Mouse (Mus musculus) limb, embryonic 15.5 days (tissue): ENCODE data around the gene Exoc8. TPM values are rescaled to one million over a fixed set of nuclear protein-coding genes. Genes with fewer than 3 reads are reported as not detected.

Experiments
- ATAC-seq: fragments of 200-750 bp; cut with Nextera tagmentation; 2 replicates; pipeline ENCODE4 v1.8.0; 2017; ENCODE audit warnings: low read depth, moderate TSS enrichment; ENCODE audit not compliant: insufficient number of reproducible peaks, low FRiP score, low TSS enrichment
- H3K27ac ChIP-seq: fragments of 300-500 bp; sonication (generic); 2 replicates; pipeline ENCODE4 v1.5.1; 2015; ENCODE audit warnings: moderate library complexity, mild to moderate bottlenecking, inconsistent platforms
- H3K27me3 ChIP-seq: fragments of 300-500 bp; sonication (generic); 2 replicates; pipeline ENCODE4 v1.6.1; 2015; ENCODE audit warnings: inconsistent platforms
- H3K36me3 ChIP-seq: fragments of 300-500 bp; sonication (generic); 2 replicates; pipeline ENCODE4 v1.6.1; 2015; ENCODE audit warnings: inconsistent platforms
- H3K4me1 ChIP-seq: fragments of 300-500 bp; sonication (generic); 2 replicates; pipeline ENCODE4 v1.6.1; 2015; ENCODE audit warnings: inconsistent platforms
- H3K4me2 ChIP-seq: fragments of 300-500 bp; sonication (generic); 2 replicates; pipeline ENCODE4 v1.6.1; 2015; ENCODE audit warnings: mild to moderate bottlenecking, inconsistent platforms
- H3K4me3 ChIP-seq: fragments of 300-500 bp; sonication (generic); 2 replicates; pipeline ENCODE4 v1.5.1; 2015; ENCODE audit warnings: mild to moderate bottlenecking, inconsistent platforms
- H3K9ac ChIP-seq: fragments of 300-500 bp; sonication (generic); 2 replicates; pipeline ENCODE4 v1.6.1; 2015; ENCODE audit warnings: inconsistent platforms
- H3K9me3 ChIP-seq: fragments of 300-500 bp; sonication (generic); 2 replicates; pipeline ENCODE4 v1.6.1; 2016; ENCODE audit warnings: inconsistent platforms
- WGBS: fragments of 180-500 bp; shearing (Covaris S2); methylation state at CpG from one replicate; pipeline ENCODE4 v1.1.7; 2015; 5-methylcytosine and 5-hydroxymethylcytosine counted together
- polyA plus RNA-seq: library from polyadenylated mRNA; unstranded; fragments of >200 nt; fragmentation: Nextera tagmentation; extraction: Ambion mirVana; gene quantifications from 2 replicates; pipeline ENCODE4 v1.2.1, GENCODE M21; 2015

Exoc8 gene
- polyA plus RNA-seq, 1 experiment from 2014 or later: 8.1 TPM

DNA sequence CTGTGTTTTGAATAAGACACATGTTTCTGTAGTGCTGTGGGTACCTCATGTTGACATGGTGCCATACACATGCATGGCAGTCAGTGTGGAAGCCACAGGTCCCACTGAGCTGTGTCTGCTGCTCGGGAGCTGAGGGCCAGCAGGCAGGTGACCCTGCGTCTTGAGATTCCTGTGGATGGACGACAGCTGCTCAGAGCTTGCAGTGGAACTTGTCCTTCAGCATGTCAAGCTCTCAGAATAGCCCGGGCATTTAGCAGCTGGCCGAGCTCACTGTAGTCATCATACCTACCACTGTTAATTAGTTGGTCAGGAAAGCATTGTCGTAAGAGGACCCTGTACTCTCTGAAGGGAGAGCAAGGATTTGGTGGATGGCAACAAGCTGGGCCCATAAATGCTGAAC lies 27.8 kb downstream of the Exoc8 start:
- Histone ChIP-seq H3K4me1 (0 out of 2 replicates have a peak, but pooled peaks cover 3% of the 10 kb centered on the region), H3K9me3 (no peaks in the 10 kb centered on the region), H3K27me3 (no peaks in the 10 kb centered on the region), H3K36me3 (peaks cover 44% of the 10 kb centered on the region), H3K27ac (no peak overlapping the region), H3K4me2 (no peak overlapping the region), H3K4me3 (no peak overlapping the region), H3K9ac (no peak overlapping the region)
- ATAC-seq: no peak
- 71% methylated on average over 6 of the region's 6 CpGs for WGBS

DNA sequence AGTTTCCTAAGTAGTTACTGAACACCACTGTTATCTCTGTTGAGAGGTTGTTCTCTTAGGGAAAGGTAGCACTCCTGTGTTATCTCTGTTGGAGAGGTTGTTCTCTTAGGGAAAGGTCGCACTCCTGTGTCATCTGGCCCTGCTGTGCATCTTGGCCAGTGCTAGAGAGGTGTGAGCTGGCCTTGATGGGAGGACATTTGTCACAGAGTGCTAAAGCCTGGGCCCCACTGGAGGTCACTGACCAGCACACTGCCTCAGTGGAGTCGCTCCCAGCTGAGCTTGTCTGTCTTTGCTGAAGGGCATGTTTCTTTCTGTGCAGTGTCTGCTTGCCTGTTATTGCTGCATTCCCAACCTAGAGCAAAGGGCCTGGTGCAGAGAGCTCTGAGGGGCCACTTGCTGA lies 30.4 kb downstream of the Exoc8 start:
- Histone ChIP-seq H3K36me3 (peaks cover 19% of the 10 kb centered on the region), H3K4me1 (peaks cover 9% of the 10 kb centered on the region), H3K9me3 (no peaks in the 10 kb centered on the region), H3K9ac (no peak overlapping the region), H3K27ac (no peak overlapping the region), H3K27me3 (no peaks in the 10 kb centered on the region), H3K4me2 (no peak overlapping the region), H3K4me3 (no peak overlapping the region)
- WGBS: 47% methylated on average over 2 of the region's 2 CpGs
- no peak for ATAC-seq

DNA sequence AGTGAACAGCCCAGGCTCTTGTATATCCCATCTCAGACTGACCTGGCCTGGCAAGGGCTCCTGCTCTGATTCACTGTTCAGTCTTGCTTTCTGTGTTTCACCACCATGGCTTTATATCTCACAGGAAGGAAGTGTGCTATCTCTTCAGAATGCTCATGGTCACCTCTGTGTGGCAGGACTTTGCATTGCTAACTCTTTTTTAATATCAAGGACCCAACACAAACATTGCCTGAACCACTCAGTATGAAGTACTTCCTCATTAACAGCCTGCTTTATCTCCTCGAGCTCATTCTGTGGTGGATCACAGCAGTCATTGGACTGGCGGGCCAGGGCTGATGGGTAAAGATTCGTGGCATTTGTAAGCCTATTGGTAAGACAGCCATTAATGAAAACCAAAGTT lies 30.8 kb downstream of the Exoc8 start:
- H3K9me3 ChIP-seq: no peaks in the 10 kb centered on the region
- H3K4me2 ChIP-seq: no peak overlapping the region
- no peaks in the 10 kb centered on the region for H3K27me3 ChIP-seq
- peaks cover 13% of the 10 kb centered on the region for H3K4me1 ChIP-seq
- no peak overlapping the region for H3K9ac ChIP-seq
- 81% methylated on average over 3 of the region's 3 CpGs for WGBS
- no peak for ATAC-seq
- H3K4me3 ChIP-seq: no peak overlapping the region
- H3K27ac ChIP-seq: no peak overlapping the region
- H3K36me3 ChIP-seq: peaks cover 14% of the 10 kb centered on the region

DNA sequence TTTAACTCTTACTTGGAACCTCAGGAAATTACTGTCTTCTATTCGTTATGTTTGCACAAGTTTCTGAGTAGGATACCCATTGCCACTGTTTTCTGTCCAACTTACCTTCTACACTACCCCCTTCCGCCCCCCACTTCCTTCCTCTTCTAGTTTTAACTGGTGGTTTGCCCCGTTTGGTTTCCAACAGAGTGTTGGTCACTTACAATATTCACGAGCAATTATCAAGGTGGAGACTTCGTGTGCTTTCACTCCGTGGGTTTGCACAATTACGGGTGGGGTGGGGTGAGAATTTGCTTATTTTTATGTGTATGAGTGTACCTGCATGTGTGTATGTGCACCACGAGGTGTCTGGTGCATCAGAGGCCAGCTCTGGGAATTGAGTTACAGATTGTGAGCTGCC lies 33.8 kb downstream of the Exoc8 start:
- Histone ChIP-seq H3K4me1 (peaks cover 15% of the 10 kb centered on the region), H3K27me3 (no peaks in the 10 kb centered on the region), H3K4me3 (peak overlapping the region; percentile 98), H3K9ac (peak overlapping the region; percentile 98), H3K4me2 (peak overlapping the region; percentile 65), H3K9me3 (no peaks in the 10 kb centered on the region), H3K27ac (peak overlapping the region; percentile 95), H3K36me3 (peaks cover 25% of the 10 kb centered on the region)
- WGBS: 8% methylated on average over 8 of the region's 8 CpGs
- ATAC-seq: no peak

DNA sequence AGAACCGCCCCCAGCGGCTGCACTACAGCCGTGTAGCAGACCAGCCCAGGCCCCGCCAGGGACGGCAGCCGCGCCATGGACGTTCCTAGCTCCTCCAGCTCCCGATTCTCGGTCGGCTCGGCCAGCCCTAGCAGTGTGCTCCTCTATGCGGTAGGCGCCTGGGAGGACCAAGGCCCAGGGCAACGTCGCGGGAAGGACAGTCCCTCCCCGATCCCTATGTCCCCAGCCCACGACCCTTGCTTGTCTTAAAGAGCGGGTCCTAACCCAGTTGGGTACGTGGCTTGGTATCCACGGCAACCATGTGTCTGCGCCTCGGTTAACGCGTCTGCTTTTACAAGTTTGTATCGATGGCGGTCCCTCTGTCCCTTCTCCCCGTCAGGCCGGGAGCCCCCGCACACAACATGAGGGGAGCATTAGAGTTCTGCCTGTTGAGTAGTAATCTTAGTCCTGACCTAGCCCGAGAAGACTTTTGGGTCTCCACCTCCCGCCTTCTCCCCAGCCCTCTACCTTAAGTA lies 34.3 kb downstream of the Exoc8 start:
- H3K27ac ChIP-seq: peak overlapping the region; percentile 95
- no peaks in the 10 kb centered on the region for H3K9me3 ChIP-seq
- H3K9ac ChIP-seq: peak overlapping the region; percentile 98
- H3K4me2 ChIP-seq: peak overlapping the region; percentile 65
- H3K4me3 ChIP-seq: peak overlapping the region; percentile 98
- H3K4me1 ChIP-seq: peaks cover 15% of the 10 kb centered on the region
- H3K27me3 ChIP-seq: no peaks in the 10 kb centered on the region
- peaks cover 30% of the 10 kb centered on the region for H3K36me3 ChIP-seq
- peak; percentile 76 for ATAC-seq
- under 1% methylated on average over 33 of the region's 33 CpGs for WGBS

DNA sequence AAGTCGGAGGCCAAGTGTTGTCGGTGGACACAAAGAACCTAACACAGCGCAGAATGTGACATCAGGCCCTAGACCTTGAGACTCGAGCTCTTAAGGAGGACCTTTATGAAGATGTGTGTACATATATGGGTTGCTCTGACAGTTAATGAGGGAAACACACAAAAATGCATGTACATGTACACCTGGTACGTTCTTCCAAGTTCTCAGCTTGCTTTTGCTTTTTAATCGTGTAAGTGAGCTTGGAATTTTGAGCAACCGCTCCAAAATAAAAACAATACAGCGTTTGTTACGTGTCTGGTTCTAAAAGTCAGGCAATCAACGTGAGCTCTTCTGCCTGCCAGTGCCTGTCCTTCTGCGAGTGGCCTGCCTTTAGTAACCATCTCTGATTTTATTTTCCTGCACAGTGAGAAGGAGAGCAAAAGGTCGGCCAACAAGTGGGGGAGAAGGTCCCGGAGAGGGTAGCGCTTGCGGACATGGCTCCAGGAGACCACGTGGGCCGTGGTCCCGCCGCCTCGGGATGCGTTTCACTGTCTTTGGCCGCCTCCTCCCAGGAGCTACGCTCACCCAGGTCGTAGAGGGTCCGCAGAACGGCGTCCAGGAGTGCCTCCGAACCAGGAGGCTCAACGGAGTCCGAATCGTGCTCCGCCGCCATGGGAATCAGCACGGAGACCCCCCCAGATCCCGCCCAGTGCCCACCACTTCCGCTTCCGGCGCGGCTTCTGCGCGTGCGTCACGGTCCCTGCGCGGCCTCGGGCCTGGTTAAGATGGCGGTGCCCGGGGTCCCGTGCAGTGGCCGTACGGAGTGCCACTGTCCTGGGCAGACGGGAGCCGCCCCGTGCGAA lies 35.0 kb downstream of the Exoc8 start, which contains the start of the genes Gnpat and 2810004N23Rik:
Gene Gnpat, plus strand, starts transcription at position 713 of the 842 bp plus-strand sequence.
Gene 2810004N23Rik, minus strand, starts transcription at position 800 of the 842 bp plus-strand sequence.
- peak within 1 kb of the TSS; percentile 65 for H3K4me2 ChIP-seq
- no peaks in the 10 kb centered on the region for H3K27me3 ChIP-seq
- H3K9me3 ChIP-seq: no peaks in the 10 kb centered on the region
- H3K4me1 ChIP-seq: peaks cover 15% of the 10 kb centered on the region
- H3K9ac ChIP-seq: peak within 1 kb of the TSS; percentile 98
- H3K27ac ChIP-seq: peak within 1 kb of the TSS; percentile 95
- peak; percentile 92 for ATAC-seq
- peak within 1 kb of the TSS; percentile 98 for H3K4me3 ChIP-seq
- H3K36me3 ChIP-seq: peaks cover 37% of the 10 kb centered on the region
- WGBS: 2% methylated on average over 54 of the region's 55 CpGs

DNA sequence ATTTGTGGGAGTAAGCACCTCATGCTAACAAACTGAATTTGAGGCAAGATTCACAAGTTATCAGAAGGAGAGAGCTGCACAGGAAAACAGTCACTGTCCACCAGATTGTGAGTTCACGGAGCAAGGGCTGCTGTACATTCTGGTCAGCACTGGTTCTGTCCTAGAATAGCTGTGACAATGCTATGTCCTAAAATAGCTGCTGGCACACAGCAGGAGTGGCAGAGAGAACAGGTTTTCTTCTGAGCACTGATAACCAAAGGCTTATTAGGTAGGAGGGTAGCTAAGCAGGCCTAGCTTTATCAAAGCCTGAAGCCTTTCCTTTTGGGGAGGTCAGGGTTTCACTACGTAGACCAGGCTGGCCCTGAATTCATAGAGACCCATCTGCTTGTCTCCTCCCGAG lies 37.3 kb downstream of the Exoc8 start:
- Histone ChIP-seq H3K4me3 (no peak overlapping the region), H3K4me2 (no peak overlapping the region), H3K27ac (no peak overlapping the region), H3K9ac (no peak overlapping the region), H3K9me3 (no peaks in the 10 kb centered on the region), H3K27me3 (no peaks in the 10 kb centered on the region), H3K4me1 (peaks cover 12% of the 10 kb centered on the region), H3K36me3 (peaks cover 56% of the 10 kb centered on the region)
- WGBS: 94% methylated on average over 3 of the region's 3 CpGs
- no peak for ATAC-seq

DNA sequence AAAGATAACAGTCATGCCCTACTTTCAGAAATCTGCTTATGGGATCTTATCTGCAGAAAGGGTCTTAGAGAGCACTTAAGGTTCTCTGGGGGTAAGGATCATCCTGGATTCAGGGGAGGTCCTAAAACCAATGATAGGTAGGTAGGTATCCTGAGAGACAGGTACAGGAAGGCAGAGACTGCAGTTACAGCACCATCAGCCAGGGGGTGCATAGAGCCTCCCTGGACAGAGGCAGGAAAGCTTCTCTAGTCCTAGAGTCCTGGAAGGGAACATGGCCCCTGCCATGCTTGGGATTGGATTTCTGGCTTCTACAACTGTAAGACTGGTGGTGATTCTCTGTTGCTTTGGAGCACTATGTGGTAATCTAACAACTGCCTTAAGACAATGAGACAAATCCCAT lies 38.0 kb downstream of the Exoc8 start:
- Histone ChIP-seq H3K4me2 (no peak overlapping the region), H3K9ac (no peak overlapping the region), H3K27ac (no peak overlapping the region), H3K4me3 (no peak overlapping the region), H3K27me3 (no peaks in the 10 kb centered on the region), H3K4me1 (peaks cover 12% of the 10 kb centered on the region), H3K9me3 (no peaks in the 10 kb centered on the region), H3K36me3 (peaks cover 64% of the 10 kb centered on the region)
- no peak for ATAC-seq

DNA sequence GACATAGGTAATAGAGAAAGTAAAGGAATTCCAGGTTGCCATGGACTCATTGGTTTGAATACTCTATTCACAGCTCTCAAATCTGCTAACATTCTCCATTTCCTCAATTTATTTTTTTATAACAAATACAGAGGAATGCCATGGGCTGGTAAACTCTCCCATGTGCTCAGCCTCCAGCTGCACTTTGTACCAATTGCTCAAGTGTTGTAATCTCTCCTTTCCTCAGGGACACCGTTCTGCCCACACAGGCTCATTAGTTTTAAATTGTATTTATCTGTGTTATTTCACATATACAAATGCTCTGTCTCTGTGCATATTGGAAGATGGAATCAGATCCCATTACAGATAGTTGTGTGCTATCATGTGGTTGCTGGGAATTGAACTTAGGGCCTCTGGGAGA lies 44.0 kb downstream of the Exoc8 start:
- H3K4me2 ChIP-seq: no peak overlapping the region
- no peak overlapping the region for H3K27ac ChIP-seq
- no peak for ATAC-seq
- no peaks in the 10 kb centered on the region for H3K4me1 ChIP-seq
- WGBS: 98% methylated on average over 1 of the region's 1 CpGs
- H3K36me3 ChIP-seq: peaks cover 61% of the 10 kb centered on the region
- H3K4me3 ChIP-seq: no peak overlapping the region
- no peaks in the 10 kb centered on the region; the same call in 1 of the 2 replicates for H3K9me3 ChIP-seq
- H3K27me3 ChIP-seq: no peaks in the 10 kb centered on the region
- H3K9ac ChIP-seq: no peak overlapping the region

DNA sequence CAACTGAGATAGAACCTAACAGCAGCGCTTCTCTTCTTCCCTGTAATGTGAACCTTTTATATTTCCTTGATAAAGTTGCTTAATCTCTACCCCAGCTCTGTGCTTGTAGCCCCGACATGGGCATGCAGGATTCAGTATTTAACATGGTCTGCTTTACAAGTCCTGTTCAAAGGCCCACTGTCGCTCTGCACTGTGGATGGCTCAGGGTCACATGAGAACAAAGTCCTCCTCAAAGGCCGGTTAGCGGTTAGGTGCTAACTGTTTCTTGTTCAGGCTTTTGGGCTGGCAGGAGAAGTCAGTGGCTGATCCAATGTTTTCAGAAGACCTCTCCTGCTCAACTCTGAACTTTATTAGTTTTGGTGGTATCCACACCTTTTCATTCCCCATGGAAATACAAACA lies 51.9 kb downstream of the Exoc8 start:
- H3K4me1 ChIP-seq: no peaks in the 10 kb centered on the region
- no peak overlapping the region for H3K4me3 ChIP-seq
- H3K27ac ChIP-seq: no peak overlapping the region
- ATAC-seq: no peak
- H3K9me3 ChIP-seq: no peaks in the 10 kb centered on the region
- no peak overlapping the region for H3K4me2 ChIP-seq
- peaks cover 16% of the 10 kb centered on the region for H3K36me3 ChIP-seq
- 68% methylated on average over 5 of the region's 5 CpGs for WGBS
- H3K9ac ChIP-seq: no peak overlapping the region
- no peaks in the 10 kb centered on the region for H3K27me3 ChIP-seq

DNA sequence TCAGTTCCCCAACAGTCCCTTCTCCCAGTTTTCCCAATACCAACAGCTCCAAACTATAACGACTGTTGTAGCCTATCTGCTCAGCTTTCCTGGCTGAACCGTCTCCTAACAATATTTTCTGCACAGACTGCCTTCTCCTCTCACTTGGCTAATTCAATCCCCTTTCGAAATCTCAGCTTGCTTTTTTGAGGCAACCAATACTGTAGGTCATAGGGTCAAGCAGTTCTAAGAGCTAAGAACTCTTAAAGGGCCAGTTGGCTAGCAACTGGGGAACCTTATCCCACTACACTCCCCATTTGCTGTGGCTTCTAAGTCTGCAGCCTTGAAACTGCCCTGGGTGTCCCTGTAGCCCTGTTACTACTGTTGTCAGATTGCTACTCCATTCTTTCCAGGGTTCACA lies 52.4 kb downstream of the Exoc8 start:
- Histone ChIP-seq H3K27me3 (no peaks in the 10 kb centered on the region), H3K9ac (no peak overlapping the region), H3K9me3 (no peaks in the 10 kb centered on the region), H3K4me1 (no peaks in the 10 kb centered on the region), H3K4me3 (no peak overlapping the region), H3K27ac (no peak overlapping the region), H3K4me2 (no peak overlapping the region), H3K36me3 (peaks cover 21% of the 10 kb centered on the region)
- 64% methylated on average over 3 of the region's 3 CpGs for WGBS
- no peak for ATAC-seq
